Mouse (Mus musculus): ENCODE data around the gene Zfp775. TPM values are rescaled to one million over a fixed set of nuclear protein-coding genes. Genes with fewer than 3 reads are reported as not detected.
"Not testable (repeated sequence)": the region's sequence is repeated elsewhere in the genome, so short reads cannot be mapped to it uniquely, and the experiment has no call there.

Gene Zfp775
- total RNA-seq, 2 experiments from 2014 or later, result 5.8 to 6.8 TPM

- DNase-seq (ENCODE audit: extremely low spot score in 1 of 2, low spot score in 2 of 2); intact Hi-C loops (cut with DNase I): not testable (repeated sequence)
Measured at GRCm38 (mm10) chr6:48622186-48622843, 20.5 kb downstream of the Zfp775 start.

DNA sequence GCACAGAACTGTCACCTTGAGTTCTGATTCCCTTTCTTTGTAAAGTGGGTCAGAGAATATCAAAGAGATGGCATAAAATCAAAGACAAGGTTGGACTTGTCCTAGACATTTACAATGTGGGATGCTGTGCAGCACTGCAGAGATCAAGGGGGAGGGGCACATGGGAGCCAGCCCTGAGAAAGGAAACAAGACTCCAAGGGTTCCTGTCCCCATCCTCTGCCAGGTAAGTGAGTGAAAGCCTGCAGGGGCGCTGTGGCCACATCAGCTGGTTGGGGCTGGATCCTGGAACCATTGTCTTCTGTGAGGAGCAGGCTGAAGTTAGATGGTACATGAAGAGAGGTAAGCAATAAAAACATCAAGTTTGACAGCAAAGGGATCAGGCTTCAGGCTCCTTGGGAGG is 21.6 kb downstream of the Zfp775 start:
- intact Hi-C loops (cut with DNase I), result no loop called here
- DNase-seq (ENCODE audit: extremely low spot score in 1 of 2, low spot score in 2 of 2), result no peak

GRCm38 (mm10) chr6:48626464-48626863 is 24.6 kb downstream of the Zfp775 start, which contains the start of gene AI854703:
Gene AI854703, plus strand, starts transcription at chr6:48626764.
- intact Hi-C loops (cut with DNase I), result no loop called here
- DNase-seq (ENCODE audit: extremely low spot score in 1 of 2, low spot score in 2 of 2), result no peak

- DNase-seq (ENCODE audit: extremely low spot score in 1 of 2, low spot score in 2 of 2), result peak; percentile 51 to 72
- intact Hi-C loops (cut with DNase I), result no loop called here
Measured at GRCm38 (mm10) chr6:48626984-48627383, 25.1 kb downstream of the Zfp775 start.

DNA sequence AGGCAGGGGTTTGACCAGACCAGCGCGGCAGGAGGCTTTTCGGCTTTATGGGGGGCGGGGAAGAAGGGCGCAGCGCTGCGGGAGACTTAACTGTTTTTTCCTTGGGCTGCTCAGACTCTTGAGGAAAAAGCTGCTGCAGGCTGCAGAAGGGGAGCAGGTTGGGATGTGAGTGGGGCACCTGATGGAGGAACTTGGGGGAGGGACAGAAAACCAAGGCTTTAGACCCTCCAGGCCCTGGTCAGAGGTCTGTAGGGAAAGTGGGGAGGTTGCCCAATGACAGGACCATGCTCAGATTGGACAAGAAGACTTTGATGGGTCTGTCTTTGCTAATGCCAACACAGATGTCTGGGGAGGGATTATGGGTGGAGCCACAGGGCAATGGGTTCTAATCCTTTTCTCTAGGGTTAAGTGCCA is 25.7 kb downstream of the Zfp775 start:
- DNase-seq (ENCODE audit: extremely low spot score in 1 of 2, low spot score in 2 of 2), result no peak

DNA sequence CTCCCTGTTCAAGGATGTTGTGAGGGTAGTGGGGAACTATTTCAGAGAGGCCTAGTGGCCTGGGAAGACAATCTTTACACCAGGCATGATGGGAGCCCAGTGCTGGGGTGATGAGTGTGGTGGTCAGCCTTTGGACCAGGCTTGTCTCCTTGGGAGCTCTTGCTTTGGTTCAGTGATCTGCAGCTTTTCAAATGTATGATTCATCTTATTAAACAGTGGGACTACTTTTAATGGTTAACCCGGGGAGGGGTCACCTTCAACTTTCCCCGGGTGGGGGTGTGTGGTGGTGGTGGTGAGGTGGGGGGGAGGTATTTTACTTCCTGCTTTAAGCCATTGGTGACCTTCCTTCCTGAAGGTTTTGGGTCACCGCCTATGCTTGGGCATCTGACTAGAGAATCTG is 26.5 kb downstream of the Zfp775 start:
- no peak for DNase-seq (ENCODE audit: extremely low spot score in 1 of 2, low spot score in 2 of 2)
- intact Hi-C loops (cut with DNase I), result no loop called here

More for the DNA sequence above, 25.7 kb downstream of the Zfp775 start:
- intact Hi-C loops (cut with DNase I), result no loop called here

DNA sequence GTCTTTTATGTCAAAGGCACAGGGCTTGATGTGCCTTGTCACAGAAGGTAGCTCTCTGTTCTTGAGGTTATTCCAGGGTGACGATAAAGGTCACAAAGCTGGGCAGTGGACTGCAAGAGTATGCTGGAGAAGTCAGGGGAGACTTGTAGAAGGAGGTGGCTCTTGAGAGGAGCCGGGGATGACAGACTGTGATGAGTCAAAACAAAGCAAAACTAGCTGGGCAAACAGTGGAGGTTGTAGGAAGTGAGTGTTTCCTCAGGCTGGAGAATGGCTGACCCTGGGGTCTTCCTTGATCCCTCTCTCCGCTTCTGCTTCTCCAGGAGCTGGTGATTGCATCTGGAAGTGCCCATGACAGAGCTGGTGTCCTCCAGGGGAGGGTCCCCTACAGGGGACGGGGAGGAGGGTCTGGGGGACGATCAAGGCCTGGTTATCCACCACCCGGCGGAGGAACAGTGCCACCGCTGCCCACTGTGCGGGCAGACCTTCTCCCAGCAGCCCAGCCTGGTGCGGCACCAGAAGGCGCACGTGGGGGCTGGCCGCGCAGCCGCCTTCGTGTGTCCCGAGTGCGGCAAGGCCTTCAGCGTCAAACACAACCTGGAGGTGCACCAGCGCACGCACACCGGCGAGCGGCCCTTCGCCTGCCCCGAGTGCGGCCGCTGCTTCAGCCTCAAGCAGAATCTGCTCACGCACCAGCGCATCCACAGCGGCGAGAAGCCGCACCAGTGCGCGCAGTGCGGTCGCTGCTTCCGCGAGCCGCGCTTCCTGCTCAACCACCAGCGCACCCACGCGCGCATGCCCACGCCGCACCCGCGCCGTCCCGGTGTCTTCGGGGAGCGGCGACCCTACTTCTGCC is 27.2 kb downstream of the Zfp775 start:
- intact Hi-C loops (cut with DNase I), result no loop called here

GRCm38 (mm10) chr6:48629661-48630034 is 27.8 kb downstream of the Zfp775 start:
- intact Hi-C loops (cut with DNase I), result loop anchor here (5.0 kb wide), 2 partner anchors 37 to 87 kb away; partner anchors contain the start of genes Gm44965 and Repin1

More for the DNA sequence above, 27.2 kb downstream of the Zfp775 start:
- DNase-seq (ENCODE audit: extremely low spot score in 1 of 2, low spot score in 2 of 2), result peak; percentile 41 to 68

DNA sequence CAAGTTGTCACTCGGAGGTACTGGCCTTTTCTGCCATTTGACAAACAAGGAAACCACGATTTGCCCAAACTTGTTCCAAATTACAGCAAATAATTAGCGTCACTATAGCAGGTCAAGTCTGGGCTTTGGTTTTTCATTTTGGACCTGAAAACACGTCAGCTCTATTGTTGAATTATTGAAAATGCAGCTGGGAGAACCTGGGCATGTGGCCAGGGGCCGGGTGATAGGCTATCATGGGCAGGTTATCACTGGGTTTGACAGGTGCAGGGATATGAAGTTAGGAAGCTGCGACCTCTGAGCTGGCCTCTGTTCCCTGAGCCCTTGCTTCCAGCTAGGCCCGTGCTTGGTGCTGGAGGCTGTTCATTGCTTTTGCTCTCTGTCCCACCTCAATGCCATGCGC is 29.0 kb downstream of the Zfp775 start:
- intact Hi-C loops (cut with DNase I), result loop anchor here (5.0 kb wide), 2 partner anchors 39 to 89 kb away; partner anchors contain the start of genes Gm44965 and Repin1
- DNase-seq (ENCODE audit: extremely low spot score in 1 of 2, low spot score in 2 of 2), result no peak

More at GRCm38 (mm10) chr6:48629661-48630034, 27.8 kb downstream of the Zfp775 start:
- no peak for DNase-seq (ENCODE audit: extremely low spot score in 1 of 2, low spot score in 2 of 2)

- intact Hi-C loops (cut with DNase I), result loop anchor here (5.0 kb wide), 1 partner anchor 458 kb away; no protein-coding TSS in a partner anchor
- DNase-seq (ENCODE audit: extremely low spot score in 1 of 2, low spot score in 2 of 2), result no peak
Measured at GRCm38 (mm10) chr6:48635105-48635504, 33.2 kb downstream of the Zfp775 start.

- DNase-seq (ENCODE audit: extremely low spot score in 1 of 2, low spot score in 2 of 2), result no peak
- intact Hi-C loops (cut with DNase I), result loop anchor here (5.0 kb wide), 1 partner anchor 459 kb away; no protein-coding TSS in a partner anchor
Measured at GRCm38 (mm10) chr6:48636515-48636914, 34.7 kb downstream of the Zfp775 start.

GRCm38 (mm10) chr6:48637811-48638500 is 36.1 kb downstream of the Zfp775 start:
- intact Hi-C loops (cut with DNase I), result loop anchor here (5.0 kb wide), 1 partner anchor 461 kb away; no protein-coding TSS in a partner anchor
- DNase-seq (ENCODE audit: extremely low spot score in 1 of 2, low spot score in 2 of 2), result no peak

GRCm38 (mm10) chr6:48638553-48638952 is 36.7 kb downstream of the Zfp775 start:
- DNase-seq (ENCODE audit: extremely low spot score in 1 of 2, low spot score in 2 of 2), result no peak
- intact Hi-C loops (cut with DNase I), result loop anchor here (5.0 kb wide), 1 partner anchor 461 kb away; no protein-coding TSS in a partner anchor

DNA sequence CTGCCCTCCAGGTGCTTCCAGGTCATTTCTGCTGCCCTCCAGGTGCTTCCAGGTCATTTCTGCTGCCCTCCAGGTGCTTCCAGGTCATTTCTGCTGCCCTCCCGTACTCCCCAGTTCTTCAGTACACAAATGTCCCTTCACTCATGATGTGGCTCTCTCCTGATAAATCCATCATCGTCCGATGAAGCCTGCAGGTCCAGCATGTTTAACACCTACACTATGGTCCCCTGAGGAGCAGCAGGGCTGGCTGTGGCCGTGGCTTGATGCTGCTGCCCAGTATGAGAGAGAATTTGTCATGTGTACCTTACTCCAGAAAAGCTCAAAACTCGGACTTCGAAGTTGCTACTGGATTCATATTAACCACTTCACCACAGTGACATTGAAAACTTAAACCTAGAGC is 39.5 kb downstream of the Zfp775 start:
- DNase-seq (ENCODE audit: extremely low spot score in 1 of 2, low spot score in 2 of 2), result no peak
- intact Hi-C loops (cut with DNase I), result no loop called here

DNA sequence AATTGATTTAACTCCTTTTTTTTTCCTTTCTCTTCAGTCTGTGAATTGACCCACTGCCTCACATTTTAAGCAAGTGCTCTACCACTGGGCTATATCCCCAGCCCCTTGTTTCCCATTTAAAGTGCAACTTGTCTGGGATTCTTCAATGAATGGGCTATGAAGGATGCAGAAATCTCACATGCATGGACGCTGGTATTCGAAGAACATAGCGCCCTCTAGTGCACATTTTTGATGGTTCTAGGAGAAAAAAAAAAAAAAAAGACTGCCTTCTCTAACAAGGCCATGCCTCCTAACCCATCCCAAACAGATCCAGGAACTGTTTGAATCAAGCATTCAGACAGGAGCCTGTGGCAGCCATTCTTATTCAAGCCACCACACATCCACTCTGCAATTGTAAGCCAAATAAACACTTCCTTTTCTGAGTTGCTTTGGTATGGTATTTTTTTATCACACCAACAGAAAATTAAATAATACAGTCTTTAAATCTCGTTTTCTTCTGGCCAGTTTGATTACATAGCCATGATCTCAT is 41.0 kb downstream of the Zfp775 start:
- peak in 1 of 2 experiments; percentile 51 for DNase-seq (ENCODE audit: extremely low spot score in 1 of 2, low spot score in 2 of 2)
- intact Hi-C loops (cut with DNase I), result no loop called here

DNA sequence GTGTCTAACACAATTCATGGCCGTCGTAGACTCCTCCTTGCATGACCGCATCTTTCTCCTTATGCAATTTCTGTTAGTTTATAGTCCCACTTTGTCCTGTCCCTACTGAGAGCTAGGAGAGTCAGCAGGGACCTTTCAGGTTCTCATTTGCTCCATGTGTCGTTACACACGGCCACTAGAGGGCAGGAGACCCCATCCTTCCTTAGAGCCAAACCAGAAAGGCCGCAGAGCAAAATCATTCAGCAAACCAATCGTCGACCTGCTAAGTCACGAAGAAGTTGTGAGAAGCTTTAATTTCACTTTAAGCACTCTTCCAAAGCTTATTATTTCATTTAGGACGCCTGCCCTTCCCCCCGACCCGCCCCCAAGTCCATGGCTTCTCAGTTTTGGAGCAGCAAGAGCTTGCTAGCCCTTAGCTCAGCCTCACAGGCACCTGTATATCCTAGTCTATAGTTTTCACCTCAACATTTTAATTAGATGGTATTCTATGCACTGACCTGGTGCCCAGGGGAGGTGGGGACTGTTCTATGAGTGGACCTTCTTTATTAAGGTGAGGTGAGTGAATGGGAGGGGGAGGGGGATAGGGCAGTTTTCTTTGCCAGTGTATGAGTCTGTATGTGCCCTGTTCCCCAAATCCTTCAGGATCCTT is 43.9 kb downstream of the Zfp775 start:
- intact Hi-C loops (cut with DNase I), result loop anchor here (2.0 to 5.0 kb wide), 2 partner anchors 127 to 312 kb away; no protein-coding TSS in a partner anchor
- DNase-seq (ENCODE audit: extremely low spot score in 1 of 2, low spot score in 2 of 2), result peak; percentile 59 to 73

- DNase-seq (ENCODE audit: extremely low spot score in 1 of 2, low spot score in 2 of 2), result no peak
- intact Hi-C loops (cut with DNase I), result loop anchor here (5.0 kb wide), 1 partner anchor 311 kb away; no protein-coding TSS in a partner anchor
Measured at GRCm38 (mm10) chr6:48646309-48646690, 44.4 kb downstream of the Zfp775 start.

DNA sequence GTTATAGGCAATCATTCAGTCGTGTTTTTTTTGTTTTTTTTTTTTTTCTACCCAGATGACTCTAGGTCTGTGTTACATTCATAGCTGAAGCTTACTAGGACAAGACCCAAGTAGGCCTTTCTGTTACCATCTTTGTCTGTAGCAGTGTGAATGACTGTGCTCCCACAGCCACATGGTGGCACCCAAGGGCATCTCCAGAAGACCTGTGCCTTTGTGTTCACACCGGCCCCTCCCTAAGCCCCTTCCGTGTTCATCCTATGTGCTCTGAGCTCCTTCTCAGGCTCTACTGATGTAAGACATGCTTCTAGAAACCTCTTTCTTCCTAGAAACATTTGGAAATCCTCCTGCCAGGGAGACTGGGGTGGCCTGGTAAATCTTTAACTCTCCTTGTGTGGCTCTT is 45.1 kb downstream of the Zfp775 start, which contains the start of gene Gimap8:
Gene Gimap8, plus strand, starts transcription at position 240 of the 400 bp plus-strand sequence.
- DNase-seq (ENCODE audit: extremely low spot score in 1 of 2, low spot score in 2 of 2), result peak in 1 of 2 experiments; percentile 71
- intact Hi-C loops (cut with DNase I), result loop anchor here (5.0 kb wide), 1 partner anchor 310 kb away; no protein-coding TSS in a partner anchor

All from left cerebral cortex, postnatal 10 days (tissue).